Mouse (Mus musculus): ENCODE results near the gene Cgref1.

DNA sequence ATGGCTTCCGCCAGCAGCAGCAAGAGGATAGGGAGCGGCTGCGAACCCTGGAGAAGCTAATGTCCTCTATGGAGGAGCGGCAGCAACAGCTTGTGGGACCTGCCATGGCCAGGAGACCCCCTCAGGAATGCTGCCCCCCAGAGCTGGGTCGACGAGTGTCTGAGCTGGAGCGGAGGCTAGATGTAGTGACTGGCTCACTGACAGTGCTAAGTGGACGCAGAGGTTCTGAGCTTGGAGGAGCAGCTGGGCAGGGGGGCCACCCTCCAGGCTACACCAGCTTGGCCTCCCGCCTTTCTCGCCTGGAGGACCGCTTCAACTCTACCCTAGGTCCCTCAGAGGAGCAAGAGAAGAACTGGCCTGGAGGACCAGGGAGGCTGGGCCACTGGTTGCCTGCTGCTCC is 28.0 kb downstream of the Cgref1 start:
- no peak for TF ChIP-seq CTCF (IDR thresholded peaks at IDR 0.05; ENCODE audit: low read depth, low read length)
- no peak for TF ChIP-seq GATA1 (IDR thresholded peaks at IDR 0.05; ENCODE audit: borderline replicate concordance, low read length)
- no peak for TF ChIP-seq POLR2AphosphoS5 (IDR thresholded peaks at IDR 0.05; ENCODE audit: insufficient replicate concordance, low read depth, low read length)
- TF ChIP-seq TAL1 (conservative IDR thresholded peaks at IDR 0.05; ENCODE audit: low read depth, low read length), result no peak

Data from G1E (cell line).